Mouse (Mus musculus): Measurements from ENCODE around the gene Zfp948. TPM values are rescaled to one million over a fixed set of nuclear protein-coding genes. Genes with fewer than 3 reads are reported as not detected.
"Not testable (repeated sequence)": the region's sequence is repeated elsewhere in the genome, so short reads cannot be mapped to it uniquely, and the experiment has no call there.

Gene Zfp948
- polyA plus RNA-seq, 1 experiment from 2014 or later, result 21.3 TPM

- no peak for ATAC-seq (replicated peaks; ENCODE audit: insufficient number of reproducible peaks, low FRiP score, low TSS enrichment)
- peaks cover 46% of the 10 kb centered on the region for H3K36me3 ChIP-seq (ENCODE audit: control insufficient read depth, insufficient read depth, low read length)
- H3K27ac ChIP-seq (ENCODE audit: low read depth, low read length), result no peak overlapping the region
Observed at GRCm38 (mm10) chr17:21585521-21585920, 18.7 kb downstream of the Zfp948 start.

DNA sequence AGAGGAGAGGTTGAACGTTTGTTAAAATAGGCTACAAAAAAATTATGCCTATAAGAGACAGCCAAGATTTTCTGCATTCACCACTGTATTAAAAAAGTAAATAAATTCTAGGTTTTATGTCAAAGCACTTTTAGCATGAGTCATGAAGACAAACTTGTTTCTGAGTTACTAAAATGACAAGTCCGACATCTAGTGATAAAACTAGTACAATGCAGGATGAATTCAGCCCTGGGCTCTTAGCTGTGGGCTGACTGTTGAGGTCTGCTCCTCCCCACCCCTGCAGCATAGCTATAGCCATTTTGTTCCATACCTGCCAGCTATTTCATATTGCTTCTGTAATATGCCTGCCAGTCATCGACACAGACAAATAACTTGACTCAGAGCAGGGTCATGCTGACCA, 49.5 kb downstream of the Zfp948 start:
- H3K4me2 ChIP-seq, result no peak overlapping the region
- no peak overlapping the region for H3K4me3 ChIP-seq (ENCODE audit: low read depth, low read length)
- H3K27ac ChIP-seq (ENCODE audit: low read depth, low read length), result no peak overlapping the region
- no peak for ATAC-seq (replicated peaks; ENCODE audit: insufficient number of reproducible peaks, low FRiP score, low TSS enrichment)
- H3K27me3 ChIP-seq (ENCODE audit: control insufficient read depth, insufficient read depth, low read length), result no peaks in the 10 kb centered on the region
- H3K9ac ChIP-seq (ENCODE audit: low read depth, low read length), result no peak overlapping the region
- H3K4me1 ChIP-seq (ENCODE audit: control insufficient read depth, insufficient read depth, low read length), result no peaks in the 10 kb centered on the region
- 78% methylated on average over 3 of the region's 3 CpGs for WGBS (ENCODE audit: insufficient replicate concordance)
- H3K36me3 ChIP-seq (ENCODE audit: control insufficient read depth, insufficient read depth, low read length), result no peaks in the 10 kb centered on the region
- no peaks in the 10 kb centered on the region for H3K9me3 ChIP-seq (replicated peaks; ENCODE audit: control insufficient read depth, low read length)

More at GRCm38 (mm10) chr17:21585521-21585920, 18.7 kb downstream of the Zfp948 start:
- WGBS (ENCODE audit: insufficient replicate concordance), result 90% methylated on average over 2 of the region's 2 CpGs
- Histone ChIP-seq H3K9ac (ENCODE audit: low read depth, low read length) (no peak overlapping the region), H3K9me3 (replicated peaks; ENCODE audit: control insufficient read depth, low read length) (peaks cover 7% of the 10 kb centered on the region; the same call in 1 of the 2 replicates), H3K4me1 (ENCODE audit: control insufficient read depth, insufficient read depth, low read length) (no peaks in the 10 kb centered on the region), H3K4me2 (no peak overlapping the region), H3K4me3 (ENCODE audit: low read depth, low read length) (no peak overlapping the region), H3K27me3 (ENCODE audit: control insufficient read depth, insufficient read depth, low read length) (no peaks in the 10 kb centered on the region)

DNA sequence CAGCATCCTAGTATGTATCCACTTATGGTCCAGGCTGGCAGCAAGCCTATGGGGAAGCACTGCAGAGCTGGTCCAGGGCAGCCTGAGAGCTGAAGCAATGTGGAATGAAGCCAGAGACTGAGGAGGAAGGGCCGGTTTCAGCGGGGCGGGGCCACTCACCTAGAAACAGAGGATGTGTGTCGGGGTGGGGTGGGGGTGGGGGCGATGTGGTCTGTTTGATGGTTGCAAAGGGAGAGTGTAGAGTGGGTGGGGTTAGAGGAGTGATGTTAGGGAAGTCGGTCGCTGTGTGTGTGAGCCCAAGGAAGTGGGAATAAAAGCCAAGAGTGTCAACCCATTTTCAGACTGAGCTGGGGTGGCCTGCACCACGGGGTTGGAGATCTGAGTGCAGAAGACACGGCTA, 50.5 kb downstream of the Zfp948 start:
- Histone ChIP-seq H3K4me3 (ENCODE audit: low read depth, low read length) (peak overlapping the region; percentile 15; the same call in 1 of the 2 replicates), H3K9ac (ENCODE audit: low read depth, low read length) (no peak overlapping the region), H3K4me2 (peak overlapping the region; percentile 53), H3K27ac (ENCODE audit: low read depth, low read length) (no peak overlapping the region), H3K9me3 (replicated peaks; ENCODE audit: control insufficient read depth, low read length) (no peaks in the 10 kb centered on the region), H3K4me1 (ENCODE audit: control insufficient read depth, insufficient read depth, low read length) (no peaks in the 10 kb centered on the region), H3K36me3 (ENCODE audit: control insufficient read depth, insufficient read depth, low read length) (no peaks in the 10 kb centered on the region), H3K27me3 (ENCODE audit: control insufficient read depth, insufficient read depth, low read length) (no peaks in the 10 kb centered on the region)
- ATAC-seq (replicated peaks; ENCODE audit: insufficient number of reproducible peaks, low FRiP score, low TSS enrichment), result no peak
- WGBS (ENCODE audit: insufficient replicate concordance), result 5% methylated on average over 9 of the region's 9 CpGs

DNA sequence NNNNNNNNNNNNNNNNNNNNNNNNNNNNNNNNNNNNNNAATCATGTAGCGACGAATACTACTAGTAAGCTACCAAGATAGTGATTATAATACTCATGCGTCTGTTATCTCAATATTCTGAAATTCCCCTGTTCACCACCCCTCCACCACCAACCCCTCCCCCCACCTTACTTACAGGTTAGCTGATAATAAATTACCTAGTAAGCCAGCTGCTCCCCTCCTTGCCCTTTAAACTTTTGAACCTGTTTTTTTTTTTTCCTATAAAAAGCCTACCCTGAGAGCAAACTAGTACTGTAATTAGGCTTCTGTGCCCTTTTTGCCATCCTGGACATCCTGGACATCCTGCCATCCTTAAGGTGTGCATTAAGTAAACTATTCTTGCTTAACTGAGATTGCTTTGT, 56.8 kb downstream of the Zfp948 start:
- Histone ChIP-seq H3K27ac (ENCODE audit: low read depth, low read length) (no peak overlapping the region), H3K9me3 (replicated peaks; ENCODE audit: control insufficient read depth, low read length) (no peaks in the 10 kb centered on the region), H3K36me3 (ENCODE audit: control insufficient read depth, insufficient read depth, low read length) (no peaks in the 10 kb centered on the region), H3K27me3 (ENCODE audit: control insufficient read depth, insufficient read depth, low read length) (no peaks in the 10 kb centered on the region), H3K4me1 (ENCODE audit: control insufficient read depth, insufficient read depth, low read length) (no peaks in the 10 kb centered on the region), H3K4me2 (no peak overlapping the region), H3K4me3 (ENCODE audit: low read depth, low read length) (no peak overlapping the region), H3K9ac (ENCODE audit: low read depth, low read length) (no peak overlapping the region)
- WGBS (ENCODE audit: insufficient replicate concordance), result no CpG with 5 or more reads among the region's 3 CpGs
- no peak for ATAC-seq (replicated peaks; ENCODE audit: insufficient number of reproducible peaks, low FRiP score, low TSS enrichment)

GRCm38 (mm10) chr17:21635758-21636157, 69.0 kb downstream of the Zfp948 start:
- H3K9me3 ChIP-seq (replicated peaks; ENCODE audit: control insufficient read depth, low read length), result not testable (repeated sequence)
- WGBS (ENCODE audit: insufficient replicate concordance), result 45% methylated on average over 4 of the region's 4 CpGs

More at GRCm38 (mm10) chr17:21635758-21636157, 69.0 kb downstream of the Zfp948 start:
- not testable (repeated sequence) for H3K4me1 ChIP-seq (ENCODE audit: control insufficient read depth, insufficient read depth, low read length); H3K4me2 ChIP-seq; ATAC-seq (replicated peaks; ENCODE audit: insufficient number of reproducible peaks, low FRiP score, low TSS enrichment); H3K27ac ChIP-seq (ENCODE audit: low read depth, low read length); H3K36me3 ChIP-seq (ENCODE audit: control insufficient read depth, insufficient read depth, low read length); H3K9ac ChIP-seq (ENCODE audit: low read depth, low read length); H3K27me3 ChIP-seq (ENCODE audit: control insufficient read depth, insufficient read depth, low read length); H3K4me3 ChIP-seq (ENCODE audit: low read depth, low read length)

Other genes with a start within 250 kb of the Zfp948 start
- gene Zfp677, start 183.3 kb upstream of the Zfp948 start, polyA plus RNA-seq (2014; fragmentation: Nextera tagmentation; extraction: Ambion mirVana), result 1.9 and 2.4 TPM in 2 replicates
- 4.0 TPM in 2 replicates for gene Zfp54, start 143.8 kb upstream of the Zfp948 start, polyA plus RNA-seq (2014; fragmentation: Nextera tagmentation; extraction: Ambion mirVana)
- 12.1 and 13.8 TPM in 2 replicates for gene Zfp51, start 116.6 kb upstream of the Zfp948 start, polyA plus RNA-seq (2014; fragmentation: Nextera tagmentation; extraction: Ambion mirVana)
- gene Zfp53, start 78.0 kb upstream of the Zfp948 start, polyA plus RNA-seq (2014; fragmentation: Nextera tagmentation; extraction: Ambion mirVana), result 5.4 and 6.2 TPM in 2 replicates
- gene Zfp52, start 31.5 kb upstream of the Zfp948 start, polyA plus RNA-seq (2014; fragmentation: Nextera tagmentation; extraction: Ambion mirVana), result 1.9 and 2.4 TPM in 2 replicates
- 3.0 and 5.0 TPM in 2 replicates for gene Zfp983, start 83.6 kb downstream of the Zfp948 start, polyA plus RNA-seq (2014; fragmentation: Nextera tagmentation; extraction: Ambion mirVana)
- 3.9 and 4.3 TPM in 2 replicates for gene Gm10226, start 124.9 kb downstream of the Zfp948 start, polyA plus RNA-seq (2014; fragmentation: Nextera tagmentation; extraction: Ambion mirVana)
- gene Zfp760, start 140.7 kb downstream of the Zfp948 start, polyA plus RNA-seq (2014; fragmentation: Nextera tagmentation; extraction: Ambion mirVana), result 8.2 and 9.6 TPM in 2 replicates
- gene Zfp229, start 163.8 kb downstream of the Zfp948 start, polyA plus RNA-seq (2014; fragmentation: Nextera tagmentation; extraction: Ambion mirVana), result 5.5 and 6.0 TPM in 2 replicates

Data from heart, embryonic 11.5 days (tissue).